Mouse (Mus musculus) testis, postnatal 10 days (tissue): ENCODE measurements around the gene Gm5565.
A peak's percentile ranks its signal among the peaks of the same experiment; 100 is the strongest.
"Not testable (repeated sequence)": the region's sequence is repeated elsewhere in the genome, so short reads cannot be mapped to it uniquely, and the experiment has no call there.

ENCODE experiments used
- DNase-seq: peaks from one replicate; pipeline ENCODE4 v3.0.0; 2021; ENCODE audit warnings: low spot score

The Gm5565 gene

DNA sequence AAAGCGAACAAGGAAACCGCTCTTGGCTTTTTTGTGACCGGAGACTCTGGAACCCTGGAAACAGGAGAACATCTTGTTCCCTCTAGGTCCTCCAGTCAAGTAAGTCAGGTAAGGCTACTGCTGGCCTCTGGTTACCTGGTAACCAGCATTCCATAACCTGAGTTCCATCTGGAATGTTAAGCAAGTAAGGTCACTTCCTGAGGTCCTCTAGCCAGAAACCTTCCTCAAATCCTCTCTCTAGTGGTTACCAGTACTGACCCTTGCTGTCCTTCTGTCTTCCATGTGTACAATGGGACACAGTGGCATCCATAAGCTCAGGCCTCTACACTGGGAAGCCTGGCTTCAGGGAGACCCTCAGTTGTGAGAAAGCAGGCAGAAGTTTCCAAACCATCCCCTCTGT is at the start of gene Gm5565:
Gm5565 (minus strand) TSS at position 101 of the 400 bp plus-strand sequence.
- not testable (repeated sequence) for DNase-seq

DNA sequence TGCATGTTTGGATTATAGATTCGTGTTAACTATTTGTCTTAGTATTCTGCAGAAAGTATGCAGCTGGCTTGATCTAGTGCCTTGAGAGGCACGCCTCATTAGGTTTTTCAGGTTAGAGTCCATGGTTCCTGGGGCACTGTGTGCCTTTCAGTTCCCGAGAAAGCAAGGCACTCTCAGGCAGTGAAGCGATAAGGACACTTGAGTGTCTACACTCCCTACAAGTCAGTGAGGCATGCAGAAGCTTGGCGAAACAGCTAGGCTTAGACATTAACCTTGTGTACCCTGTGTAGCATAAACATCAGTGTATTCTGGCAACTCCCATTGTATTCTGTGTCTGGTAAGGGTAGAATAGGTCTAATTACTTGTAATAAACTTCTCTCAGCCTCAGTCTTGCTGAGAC is 45.2 kb upstream of the Gm5565 start:
- DNase-seq, result no peak

DNA sequence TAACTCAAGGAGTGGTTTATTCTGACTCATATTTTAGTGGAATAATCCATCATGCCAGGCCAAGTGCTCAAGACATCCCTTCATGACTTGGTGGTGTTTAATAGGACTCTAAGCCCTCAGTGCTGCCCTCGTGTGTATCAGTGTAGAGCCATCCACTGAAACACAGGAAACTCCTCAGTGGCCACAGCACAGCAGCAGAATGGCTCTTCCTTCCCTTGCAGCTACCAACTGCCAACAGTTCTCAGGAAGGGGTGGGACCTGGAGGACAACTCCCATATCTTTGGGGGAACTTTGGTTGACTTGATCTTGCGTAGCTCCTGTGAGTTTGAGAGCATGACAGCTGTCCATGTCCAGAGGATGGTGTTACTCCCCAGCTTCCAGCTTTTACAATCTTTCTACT is 43.6 kb upstream of the Gm5565 start:
- no peak for DNase-seq

DNA sequence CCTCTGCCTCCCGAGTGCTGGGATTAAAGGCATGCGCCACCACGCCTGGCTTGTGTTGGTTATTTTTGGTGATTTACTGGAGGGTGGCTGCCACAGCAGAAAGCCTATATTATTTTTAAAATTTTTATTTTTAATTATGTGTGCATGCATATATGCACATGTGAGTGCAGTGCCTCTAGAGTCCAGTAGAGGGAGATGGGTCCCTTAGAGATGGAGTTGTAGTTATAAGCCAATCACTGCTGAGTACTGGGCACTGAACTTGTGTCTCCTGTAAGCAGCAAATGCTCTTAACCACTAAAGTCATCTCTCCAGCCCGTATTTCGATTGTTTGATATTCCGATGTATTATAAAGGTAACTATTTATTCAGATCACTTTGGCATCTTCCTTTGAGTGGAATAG is 40.2 kb upstream of the Gm5565 start:
- no peak for DNase-seq

DNA sequence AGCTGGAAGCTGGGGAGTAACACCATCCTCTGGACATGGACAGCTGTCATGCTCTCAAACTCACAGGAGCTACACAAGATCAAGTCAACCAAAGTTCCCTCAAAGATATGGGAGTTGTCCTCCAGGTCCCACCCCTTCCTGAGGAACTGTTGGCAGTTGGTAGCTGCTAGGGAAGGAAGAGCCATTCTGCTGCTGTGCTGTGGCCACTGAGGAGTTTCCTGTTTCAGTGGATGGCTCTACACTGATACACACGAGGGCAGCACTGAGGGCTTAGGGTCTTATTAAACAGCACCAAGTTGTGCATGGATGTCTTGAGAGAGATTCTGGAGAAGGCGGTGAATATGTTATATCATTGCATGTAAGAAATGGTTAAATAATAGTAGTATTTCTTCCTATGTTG is 39.2 kb upstream of the Gm5565 start:
- no peak for DNase-seq

DNA sequence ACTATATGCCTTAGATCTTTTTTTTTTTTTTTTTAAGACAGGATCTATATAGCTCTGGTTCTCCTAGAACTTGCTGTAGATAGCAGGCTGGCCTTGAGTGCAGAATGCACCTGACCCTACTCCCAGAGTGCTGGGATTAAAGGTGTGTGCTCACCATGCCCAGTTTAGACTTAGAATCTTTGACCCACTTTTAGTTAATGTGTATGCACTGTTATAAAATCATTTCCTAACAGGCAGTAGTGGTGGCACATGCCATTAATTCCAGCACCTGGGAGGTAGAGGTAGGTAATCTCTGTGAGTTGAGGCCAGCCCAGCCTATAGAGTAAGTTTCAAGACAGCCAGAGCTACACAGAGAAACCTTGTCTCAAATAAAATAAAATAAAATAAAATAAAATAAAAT is 38.7 kb upstream of the Gm5565 start:
- no peak for DNase-seq

DNA sequence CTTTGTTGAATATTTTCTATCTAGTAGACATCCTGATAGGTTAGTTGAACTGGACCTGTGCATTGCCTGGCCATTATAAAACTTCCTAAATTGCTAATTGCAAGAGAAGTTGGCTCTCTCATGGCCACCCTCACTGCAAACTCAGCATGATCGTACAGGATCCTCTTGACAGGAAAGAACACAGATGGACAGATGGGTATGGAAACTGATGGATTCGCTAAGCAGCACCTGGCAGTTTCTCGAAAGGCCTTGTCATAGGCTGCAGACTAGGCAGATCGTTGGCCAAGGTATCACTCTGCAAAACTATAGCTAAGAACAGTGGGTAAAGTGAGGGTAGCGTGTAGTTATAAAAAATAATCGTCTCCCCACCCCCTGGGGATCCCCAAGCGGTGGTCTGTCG is 33.0 kb upstream of the Gm5565 start:
- no peak for DNase-seq

DNA sequence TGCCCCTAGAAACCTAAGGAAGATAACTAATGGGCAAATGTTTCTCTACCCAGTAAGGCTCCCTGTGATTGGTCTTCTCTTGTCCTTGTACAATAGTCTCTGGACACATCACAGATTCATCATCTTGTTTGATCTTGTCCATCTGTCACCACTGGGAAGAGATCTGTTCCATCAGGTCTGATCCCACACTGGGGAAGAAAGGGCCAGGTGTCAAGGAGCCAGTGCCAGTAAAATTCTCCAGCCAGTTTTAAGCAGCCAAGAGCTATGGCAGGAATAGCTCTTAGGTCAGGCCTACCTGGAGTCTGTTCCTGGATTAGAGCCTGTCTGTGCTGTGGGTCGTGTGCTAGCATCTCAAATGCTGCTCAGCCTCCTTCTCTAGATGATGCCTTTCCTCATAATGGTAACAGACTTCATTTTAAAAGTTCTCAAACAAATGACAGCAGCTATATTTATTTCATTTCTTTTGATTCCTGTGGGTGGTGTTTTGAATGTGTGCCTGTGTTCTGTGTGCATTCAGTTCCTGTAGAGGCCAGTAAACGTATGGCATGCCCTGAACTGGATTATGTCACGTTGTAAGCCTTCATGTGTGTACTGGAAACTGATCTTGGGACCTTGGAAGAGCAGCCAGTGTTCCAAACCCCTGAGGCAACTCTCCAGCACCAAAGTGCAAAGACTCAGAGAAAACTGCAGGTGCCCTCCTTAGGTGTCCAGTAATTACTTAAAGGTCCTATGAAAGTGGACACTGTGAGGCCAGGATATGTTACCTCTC is 30.3 kb upstream of the Gm5565 start:
- no peak for DNase-seq

DNA sequence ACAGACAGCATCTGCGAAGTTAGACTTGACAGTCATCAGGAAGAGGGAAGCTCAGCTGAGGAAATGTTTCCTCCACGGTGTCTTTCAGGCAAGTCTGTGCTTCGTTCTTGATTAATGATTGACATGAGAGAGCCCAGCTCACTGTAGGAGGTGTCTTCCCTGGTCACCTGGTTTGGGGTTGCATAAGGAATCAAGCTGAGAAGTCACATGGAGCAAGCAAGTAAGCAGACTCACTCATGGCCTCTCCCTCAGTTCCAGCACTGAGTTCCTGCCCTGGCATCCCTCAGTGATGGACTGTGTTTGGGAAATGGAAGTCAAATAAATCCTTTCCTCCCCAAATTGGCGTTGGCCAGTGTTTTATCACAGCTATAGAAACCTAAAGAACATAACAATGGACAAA is 29.8 kb upstream of the Gm5565 start:
- DNase-seq, result no peak

DNA sequence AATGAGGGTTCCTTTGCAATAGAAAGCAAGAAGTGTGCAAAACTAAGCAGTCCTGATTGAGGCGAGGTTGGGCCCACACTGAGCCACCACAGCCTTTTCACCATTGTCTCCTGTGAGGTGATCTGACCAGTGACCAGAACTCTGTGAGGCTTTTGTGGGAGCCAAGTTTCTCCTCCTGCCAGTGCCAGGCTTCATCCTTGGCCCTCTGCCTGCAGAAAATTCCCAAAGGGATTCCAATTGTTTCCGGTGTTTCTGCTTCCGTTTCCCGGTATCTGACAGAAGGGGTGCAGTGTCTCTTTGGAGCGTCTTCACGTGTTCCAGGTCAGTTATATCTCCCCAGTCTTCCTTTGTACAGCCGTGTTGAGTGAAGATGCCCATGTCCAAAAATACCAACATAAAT is 28.4 kb upstream of the Gm5565 start:
- no peak for DNase-seq

DNA sequence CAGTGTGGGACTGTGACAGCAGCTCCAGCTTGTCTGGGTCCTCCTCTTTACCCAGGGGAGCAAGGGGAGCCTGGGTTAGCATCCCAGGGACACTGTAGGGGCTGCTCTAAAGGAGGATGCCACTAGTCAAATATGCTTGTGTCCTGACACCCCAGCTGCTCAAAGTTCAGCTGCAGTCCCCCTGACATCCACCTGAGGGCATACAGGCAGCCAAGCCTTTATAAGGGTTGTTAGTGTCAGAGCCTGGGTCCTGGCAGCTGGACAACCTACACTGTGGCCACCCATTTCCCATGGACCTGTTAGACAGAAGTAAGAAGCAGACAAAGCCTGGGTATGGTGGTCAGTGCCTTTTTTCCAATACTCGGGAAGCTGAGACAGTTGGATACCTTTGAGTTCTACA is 27.8 kb upstream of the Gm5565 start:
- DNase-seq, result no peak

DNA sequence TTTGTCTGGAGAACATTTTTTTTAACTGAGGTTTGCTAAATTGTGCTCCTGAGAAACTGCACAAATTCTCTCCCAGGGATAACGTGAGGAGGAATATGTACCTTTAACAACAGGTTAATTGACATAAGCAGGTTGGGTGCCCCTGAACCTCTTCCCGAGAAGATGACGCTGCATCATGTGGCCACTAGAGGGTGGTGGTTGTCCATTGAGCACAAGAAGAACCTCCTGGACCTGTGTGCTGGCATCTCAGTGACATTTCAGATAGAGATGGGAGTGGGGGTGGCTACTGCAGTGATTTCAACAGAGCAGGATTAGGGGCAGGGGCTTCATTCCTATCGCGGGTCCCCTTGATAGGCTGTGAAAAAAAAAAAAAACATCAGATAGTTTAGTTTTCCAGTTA is 27.1 kb upstream of the Gm5565 start:
- peak; percentile 73 for DNase-seq

DNA sequence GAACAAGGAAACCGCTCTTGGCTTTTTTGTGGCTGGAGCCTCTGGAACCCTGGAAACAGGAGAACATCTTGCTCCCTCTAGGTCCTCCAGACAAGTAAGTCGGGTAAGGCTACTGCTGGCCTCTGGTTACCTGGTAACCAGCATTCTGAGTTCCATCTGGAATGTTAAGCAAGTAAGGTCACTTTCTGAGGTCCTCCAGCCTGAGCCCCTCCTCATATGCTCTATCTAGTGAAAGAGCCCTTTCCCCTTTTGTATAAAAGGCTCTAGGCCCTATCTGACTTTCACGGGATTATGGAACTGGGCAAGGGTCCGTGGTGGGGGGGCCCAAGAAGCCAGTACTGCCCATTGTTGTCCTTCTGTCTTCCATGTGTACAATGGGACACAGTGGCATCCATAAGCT is 24.9 kb upstream of the Gm5565 start, which contains the start of gene 1700001J03Rik:
1700001J03Rik (minus strand) TSS at position 101 of the 400 bp plus-strand sequence.
- not testable (repeated sequence) for DNase-seq

DNA sequence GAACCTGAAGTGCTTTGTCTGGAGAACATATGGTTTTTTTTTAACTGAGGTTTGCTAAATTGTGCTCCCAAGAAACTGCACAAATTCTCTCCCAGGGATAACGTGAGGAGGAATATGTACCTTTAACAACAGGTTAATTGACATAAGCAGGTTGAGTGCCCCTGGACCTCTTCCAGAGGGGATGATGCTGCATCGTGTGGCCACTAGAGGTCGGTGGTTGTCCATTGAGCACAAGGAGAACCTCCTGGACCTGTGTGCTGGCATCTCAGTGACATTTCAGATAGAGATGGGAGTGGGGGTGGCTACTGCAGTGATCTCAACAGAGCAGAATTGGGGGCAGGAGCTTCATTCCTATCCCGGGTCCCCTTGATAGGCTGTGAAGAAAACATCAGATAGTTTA is 12.4 kb upstream of the Gm5565 start:
- not testable (repeated sequence) for DNase-seq

DNA sequence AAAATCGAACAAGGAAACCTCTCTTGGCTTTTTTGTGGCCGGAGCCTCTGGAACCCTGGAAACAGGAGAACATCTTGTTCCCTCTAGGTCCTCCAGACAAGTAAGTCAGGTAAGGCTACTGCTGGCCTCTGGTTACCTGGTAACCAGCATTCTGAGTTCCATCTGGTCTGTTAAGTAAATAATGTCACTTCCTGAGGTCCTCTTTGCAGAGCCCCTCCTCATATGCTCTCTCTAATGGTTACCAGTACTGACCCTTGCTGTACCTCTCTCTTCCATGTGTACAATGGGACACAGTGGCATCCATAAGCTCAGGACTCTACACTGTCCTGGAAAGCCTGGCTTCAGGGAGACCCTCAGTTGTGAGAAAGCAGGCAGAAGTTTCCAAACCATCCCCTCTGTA is 10.3 kb upstream of the Gm5565 start, which contains the start of gene Gm6309:
Gm6309 (minus strand) TSS at position 101 of the 400 bp plus-strand sequence.
- not testable (repeated sequence) for DNase-seq

DNA sequence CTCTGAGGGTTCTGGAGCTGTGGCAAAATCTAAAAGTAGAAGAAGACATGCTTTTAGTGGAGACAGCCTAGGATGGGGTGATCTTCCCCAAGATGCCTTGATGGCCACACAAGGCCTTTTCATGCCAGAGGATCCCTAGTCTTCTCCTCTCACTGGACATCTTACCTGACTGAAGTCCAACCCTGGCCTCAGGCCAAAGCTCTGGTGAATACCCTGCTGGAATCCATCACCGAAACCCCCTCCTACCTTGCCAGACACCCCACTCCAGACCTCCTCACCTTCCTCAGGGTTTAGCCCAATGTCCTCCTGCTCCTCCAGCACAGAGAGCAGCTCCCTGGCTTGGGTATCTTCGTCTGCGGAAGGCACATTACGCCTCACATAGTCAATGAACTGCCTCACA is 2.0 kb downstream of the Gm5565 start:
- DNase-seq, result not testable (repeated sequence)

DNA sequence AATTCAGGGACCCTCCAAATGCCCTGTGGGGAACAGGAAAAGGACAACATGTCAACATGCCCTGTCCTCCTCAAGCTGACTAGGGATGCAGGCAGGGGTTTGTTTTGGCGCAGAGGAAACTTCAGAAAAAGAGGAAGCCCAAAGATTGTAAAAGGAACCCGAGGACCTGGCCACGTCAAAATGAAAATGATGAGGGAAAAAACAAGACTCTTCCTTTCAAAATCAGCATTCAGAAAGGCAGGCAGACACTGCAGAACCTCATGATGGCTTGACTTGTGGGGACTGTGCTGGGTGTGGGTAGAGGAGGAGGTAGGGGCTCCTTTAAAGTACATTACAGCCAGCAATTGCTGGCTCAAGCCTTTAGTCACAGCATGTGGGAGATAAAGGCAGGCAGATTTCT is 9.9 kb downstream of the Gm5565 start:
- DNase-seq, result no peak

DNA sequence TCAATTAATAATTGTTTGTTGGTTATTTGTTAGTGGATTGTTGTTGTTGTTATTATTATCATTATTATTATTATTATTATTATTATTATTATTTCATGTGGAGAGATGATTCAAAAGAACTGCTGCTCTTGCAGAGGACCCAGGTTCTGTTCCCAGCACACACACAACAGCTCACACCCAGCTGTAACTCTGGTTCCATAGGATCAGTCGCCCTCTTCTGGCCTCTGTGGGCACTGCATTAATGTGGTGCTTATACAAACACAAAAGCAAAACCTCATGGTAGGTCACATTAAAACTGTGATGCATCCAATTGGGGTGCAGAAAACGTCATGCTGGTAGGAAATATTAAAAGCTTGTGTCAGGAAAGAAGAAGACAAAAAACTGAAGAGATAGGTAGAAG is 12.4 kb downstream of the Gm5565 start:
- DNase-seq, result no peak
